Mouse (Mus musculus) midbrain, embryonic 11.5 days (tissue): ENCODE results near the gene Fbxo9. TPM values are rescaled to one million over a fixed set of nuclear protein-coding genes. Genes with fewer than 3 reads are reported as not detected.

Experiments used
- ATAC-seq: fragments of 200-750 bp; cut with Nextera tagmentation; 2 replicates; pipeline ENCODE4 v1.8.0; 2017; ENCODE audit warnings: moderate TSS enrichment, moderate library complexity; ENCODE audit not compliant: low FRiP score
- DNase-seq: peaks from one replicate; pipeline ENCODE4 v3.0.0; 2015; ENCODE audit warnings: low spot score; ENCODE audit errors: missing footprints
- H3K27ac ChIP-seq: fragments of 300-500 bp; sonication (generic); 2 replicates; pipeline ENCODE4 v1.5.1; 2014; ENCODE audit warnings: low read depth, low read length
- H3K27me3 ChIP-seq: fragments of 300-500 bp; sonication (generic); 2 replicates; pipeline ENCODE4 v1.6.1; 2014; ENCODE audit warnings: mild to moderate bottlenecking, low read length, moderate library complexity, mixed read lengths; ENCODE audit not compliant: control insufficient read depth, insufficient read depth
- H3K36me3 ChIP-seq: fragments of 300-500 bp; sonication (generic); 2 replicates; pipeline ENCODE4 v1.6.1; 2014; ENCODE audit warnings: mild to moderate bottlenecking, low read length, moderate library complexity, mixed read lengths; ENCODE audit not compliant: control insufficient read depth, insufficient read depth
- H3K4me1 ChIP-seq: fragments of 300-500 bp; sonication (generic); 2 replicates; pipeline ENCODE4 v1.6.1; 2014; ENCODE audit warnings: low read length; ENCODE audit not compliant: control insufficient read depth, insufficient read depth
- H3K4me2 ChIP-seq: fragments of 300-500 bp; sonication (generic); 2 replicates; pipeline ENCODE4 v1.6.1; 2014; ENCODE audit warnings: mild to moderate bottlenecking, moderate library complexity
- H3K4me3 ChIP-seq: fragments of 300-500 bp; sonication (generic); 2 replicates; pipeline ENCODE4 v1.5.1; 2014; ENCODE audit warnings: low read depth, low read length
- H3K9ac ChIP-seq: fragments of 300-500 bp; sonication (generic); 2 replicates; pipeline ENCODE4 v1.6.1; 2014; ENCODE audit warnings: low read length
- H3K9me3 ChIP-seq: fragments of 300-500 bp; sonication (generic); 2 replicates; pipeline ENCODE4 v1.6.1; 2016; ENCODE audit warnings: low read length; ENCODE audit not compliant: control insufficient read depth
- WGBS: fragments of 180-500 bp; shearing (Covaris S2); extraction: QIAGEN DNeasy Blood & Tissue Kit; methylation state at CpG from one replicate; pipeline ENCODE4 v1.1.7; 2014; 5-methylcytosine and 5-hydroxymethylcytosine counted together
- polyA plus RNA-seq: library from polyadenylated mRNA; unstranded; fragments of >200 nt; fragmentation: Nextera tagmentation; extraction: Ambion mirVana; gene quantifications from 2 replicates; pipeline ENCODE4 v1.2.1, GENCODE M21; 2014

The Fbxo9 gene
- polyA plus RNA-seq, 1 experiment from 2014 or later: 31.6 TPM

GRCm38 (mm10) chr9:78045171-78045570 lies 63.7 kb downstream of the Fbxo9 start:
- Histone ChIP-seq H3K4me1 (no peaks in the 10 kb centered on the region), H3K4me3 (no peak overlapping the region), H3K27ac (no peak overlapping the region), H3K36me3 (no peaks in the 10 kb centered on the region), H3K27me3 (no peaks in the 10 kb centered on the region), H3K9ac (no peak overlapping the region), H3K9me3 (no peaks in the 10 kb centered on the region), H3K4me2 (no peak overlapping the region)
- 75% methylated on average over 6 of the region's 6 CpGs for WGBS
- DNase-seq (no peak), ATAC-seq (no peak)

GRCm38 (mm10) chr9:78038755-78039489 lies 69.9 kb downstream of the Fbxo9 start:
- Histone ChIP-seq H3K27me3 (no peaks in the 10 kb centered on the region), H3K4me1 (no peaks in the 10 kb centered on the region), H3K27ac (no peak overlapping the region), H3K4me2 (no peak overlapping the region), H3K36me3 (no peaks in the 10 kb centered on the region), H3K9me3 (no peaks in the 10 kb centered on the region), H3K9ac (no peak overlapping the region), H3K4me3 (no peak overlapping the region)
- DNase-seq (peak; percentile 98), ATAC-seq (peak; percentile 65; the same call in 1 of the 2 replicates)
- WGBS: 39% methylated on average over 17 of the region's 18 CpGs

DNA sequence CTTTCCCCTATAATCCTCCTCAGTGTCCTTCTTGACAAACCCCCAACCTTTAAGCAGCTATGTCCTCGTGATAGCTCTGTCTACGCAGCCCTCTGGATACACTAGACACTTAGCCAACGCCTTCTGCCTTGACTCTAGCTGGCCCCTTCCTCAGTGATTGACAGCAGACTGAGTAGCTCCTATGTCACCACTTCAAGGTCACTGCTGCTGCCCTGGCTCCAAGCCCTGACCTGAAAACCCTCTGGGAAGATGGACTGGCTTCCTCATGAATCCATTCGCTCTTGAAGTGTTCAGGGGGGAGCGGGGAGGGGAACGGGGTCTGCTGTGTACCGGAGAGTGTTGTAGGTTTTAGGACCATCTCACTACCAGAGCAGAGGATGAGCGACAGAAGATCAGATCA lies 73.0 kb downstream of the Fbxo9 start:
- H3K4me1 ChIP-seq: no peaks in the 10 kb centered on the region
- no peaks in the 10 kb centered on the region for H3K9me3 ChIP-seq
- DNase-seq (no peak), ATAC-seq (no peak)
- H3K36me3 ChIP-seq: no peaks in the 10 kb centered on the region
- no peak overlapping the region for H3K9ac ChIP-seq
- no peak overlapping the region for H3K27ac ChIP-seq
- H3K27me3 ChIP-seq: no peaks in the 10 kb centered on the region
- no peak overlapping the region for H3K4me3 ChIP-seq
- no peak overlapping the region for H3K4me2 ChIP-seq
- WGBS: 88% methylated on average over 8 of the region's 8 CpGs

GRCm38 (mm10) chr9:78035296-78035695 lies 73.6 kb downstream of the Fbxo9 start:
- no peaks in the 10 kb centered on the region for H3K9me3 ChIP-seq
- 78% methylated on average over 5 of the region's 5 CpGs for WGBS
- no peak for ATAC-seq
- no peak for DNase-seq
- H3K27ac ChIP-seq: no peak overlapping the region
- no peak overlapping the region for H3K9ac ChIP-seq
- H3K4me1 ChIP-seq: no peaks in the 10 kb centered on the region
- H3K27me3 ChIP-seq: no peaks in the 10 kb centered on the region
- H3K4me3 ChIP-seq: no peak overlapping the region
- no peaks in the 10 kb centered on the region for H3K36me3 ChIP-seq
- H3K4me2 ChIP-seq: no peak overlapping the region

- H3K27ac ChIP-seq: no peak overlapping the region
- H3K9ac ChIP-seq: no peak overlapping the region
- H3K4me2 ChIP-seq: no peak overlapping the region
- H3K9me3 ChIP-seq: no peaks in the 10 kb centered on the region
- H3K36me3 ChIP-seq: no peaks in the 10 kb centered on the region
- no peaks in the 10 kb centered on the region for H3K4me1 ChIP-seq
- WGBS: 94% methylated on average over 4 of the region's 4 CpGs
- H3K27me3 ChIP-seq: no peaks in the 10 kb centered on the region
- ATAC-seq (no peak), DNase-seq (no peak)
- no peak overlapping the region for H3K4me3 ChIP-seq
Observed at GRCm38 (mm10) chr9:78032930-78033329, 75.9 kb downstream of the Fbxo9 start.

Other genes with a start within 250 kb of the Fbxo9 start
- gene Elovl5, start 191.7 kb downstream of the Fbxo9 start, polyA plus RNA-seq: 98.2 and 105 TPM in 2 replicates
- 0.10 and 0.12 TPM in 2 replicates for gene Gcm1, start 57.1 kb downstream of the Fbxo9 start, polyA plus RNA-seq
- gene Ick, start 127 bp upstream of the Fbxo9 start, polyA plus RNA-seq: 35.3 and 35.9 TPM in 2 replicates
- 24.9 and 27.2 TPM in 2 replicates for gene Gsta4, start 73.7 kb upstream of the Fbxo9 start, polyA plus RNA-seq
- not detected in 2 replicates for gene Gsta1, start 121.6 kb upstream of the Fbxo9 start, polyA plus RNA-seq
- not detected in 2 replicates for gene Gm3776, start 148.1 kb upstream of the Fbxo9 start, polyA plus RNA-seq
- gene Gm10639, start 180.9 kb upstream of the Fbxo9 start, polyA plus RNA-seq: not detected in 2 replicates
- gene Omt2a, start 205.7 kb upstream of the Fbxo9 start, polyA plus RNA-seq: not detected in 2 replicates
- not detected in 2 replicates for gene Omt2b, start 218.5 kb upstream of the Fbxo9 start, polyA plus RNA-seq
- gene Gsta2, start 246.7 kb upstream of the Fbxo9 start, polyA plus RNA-seq: not detected in 2 replicates